Mouse (Mus musculus): ENCODE measurements around the gene Sez6. TPM values are rescaled to one million over a fixed set of nuclear protein-coding genes. Genes with fewer than 3 reads are reported as not detected.

The Sez6 gene
- not detected for polyA plus RNA-seq (2014; fragmentation: Illumina TruSeq; extraction: RNeasy Lipid Tissue Mini Kit (QIAGEN cat#74804); ENCODE audit: low read depth, low replicate concordance)

GRCm38 (mm10) chr11:77930751-77931540, at the start of gene Sez6:
Sez6 (plus strand) TSS chr11:77930800.

GRCm38 (mm10) chr11:77893787-77894718, 36.5 kb upstream of the Sez6 start, which contains the start of gene Pipox:
Pipox (minus strand) TSS chr11:77894096.

DNA sequence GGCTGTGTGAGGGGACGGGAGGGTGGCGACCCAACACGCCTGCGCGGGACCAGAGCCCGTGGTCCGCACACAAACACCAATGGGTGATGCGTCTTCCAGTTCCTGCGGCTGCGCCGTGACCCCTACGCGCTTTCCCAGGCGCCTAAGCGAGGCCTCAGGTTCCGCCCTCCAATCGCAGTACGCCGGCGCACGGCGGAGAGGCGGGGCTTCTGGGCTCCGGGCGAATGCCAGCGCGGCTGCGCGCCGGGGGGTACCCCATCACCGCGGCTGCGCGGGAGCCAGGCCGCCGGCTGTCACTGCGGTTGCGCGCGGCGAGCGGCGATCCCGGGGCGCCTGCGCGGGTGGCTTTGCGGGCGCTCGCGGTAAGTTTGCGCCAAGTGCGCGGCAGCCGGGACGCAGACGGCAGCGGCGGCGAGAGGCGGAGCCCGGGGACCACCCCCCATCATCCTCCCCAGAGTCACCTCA, 51.9 kb downstream of the Sez6 start, which contains the start of gene Phf12:
Gene Phf12, plus strand, starts transcription at position 314 of the 465 bp plus-strand sequence.

Other genes starting within 250 kb of the Sez6 start
- gene Nufip2, start 244.6 kb upstream of the Sez6 start, polyA plus RNA-seq (2014; fragmentation: Illumina TruSeq; extraction: RNeasy Lipid Tissue Mini Kit (QIAGEN cat#74804); ENCODE audit: low read depth, low replicate concordance) = 70.6 TPM
- not detected for gene Cryba1, start 205.5 kb upstream of the Sez6 start, polyA plus RNA-seq (2014; fragmentation: Illumina TruSeq; extraction: RNeasy Lipid Tissue Mini Kit (QIAGEN cat#74804); ENCODE audit: low read depth, low replicate concordance)
- 33.1 TPM for gene Myo18a, start 167.6 kb upstream of the Sez6 start, polyA plus RNA-seq (2014; fragmentation: Illumina TruSeq; extraction: RNeasy Lipid Tissue Mini Kit (QIAGEN cat#74804); ENCODE audit: low read depth, low replicate concordance)
- gene Gm10277, start 143.1 kb upstream of the Sez6 start, polyA plus RNA-seq (2014; fragmentation: Illumina TruSeq; extraction: RNeasy Lipid Tissue Mini Kit (QIAGEN cat#74804); ENCODE audit: low read depth, low replicate concordance) = not detected
- 194 TPM for gene Pipox, start 36.7 kb upstream of the Sez6 start, polyA plus RNA-seq (2014; fragmentation: Illumina TruSeq; extraction: RNeasy Lipid Tissue Mini Kit (QIAGEN cat#74804); ENCODE audit: low read depth, low replicate concordance)
- 8.5 TPM for gene Phf12, start 52.0 kb downstream of the Sez6 start, polyA plus RNA-seq (2014; fragmentation: Illumina TruSeq; extraction: RNeasy Lipid Tissue Mini Kit (QIAGEN cat#74804); ENCODE audit: low read depth, low replicate concordance)
- gene Dhrs13, start 101.5 kb downstream of the Sez6 start, polyA plus RNA-seq (2014; fragmentation: Illumina TruSeq; extraction: RNeasy Lipid Tissue Mini Kit (QIAGEN cat#74804); ENCODE audit: low read depth, low replicate concordance) = 6.5 TPM
- gene Flot2, start 107.1 kb downstream of the Sez6 start, polyA plus RNA-seq (2014; fragmentation: Illumina TruSeq; extraction: RNeasy Lipid Tissue Mini Kit (QIAGEN cat#74804); ENCODE audit: low read depth, low replicate concordance) = 6.2 TPM
- gene Eral1, start 149.6 kb downstream of the Sez6 start, polyA plus RNA-seq (2014; fragmentation: Illumina TruSeq; extraction: RNeasy Lipid Tissue Mini Kit (QIAGEN cat#74804); ENCODE audit: low read depth, low replicate concordance) = 5.8 TPM
- gene Fam222b, start 163.9 kb downstream of the Sez6 start, polyA plus RNA-seq (2014; fragmentation: Illumina TruSeq; extraction: RNeasy Lipid Tissue Mini Kit (QIAGEN cat#74804); ENCODE audit: low read depth, low replicate concordance) = 6.8 TPM
- gene Traf4, start 234.8 kb downstream of the Sez6 start, polyA plus RNA-seq (2014; fragmentation: Illumina TruSeq; extraction: RNeasy Lipid Tissue Mini Kit (QIAGEN cat#74804); ENCODE audit: low read depth, low replicate concordance) = 3.2 TPM
- gene Nek8, start 245.9 kb downstream of the Sez6 start, polyA plus RNA-seq (2014; fragmentation: Illumina TruSeq; extraction: RNeasy Lipid Tissue Mini Kit (QIAGEN cat#74804); ENCODE audit: low read depth, low replicate concordance) = 4.6 TPM
- 48.9 TPM for gene Tlcd1, start 245.9 kb downstream of the Sez6 start, polyA plus RNA-seq (2014; fragmentation: Illumina TruSeq; extraction: RNeasy Lipid Tissue Mini Kit (QIAGEN cat#74804); ENCODE audit: low read depth, low replicate concordance)

Data from kidney, adult 10 weeks (tissue).